Mouse (Mus musculus) CD4-positive naive resting alpha-beta T cell, adult 57 days (primary cell): ENCODE results near the gene Sirpb1a. TPM values are rescaled to one million over a fixed set of nuclear protein-coding genes. Genes with fewer than 3 reads are reported as not detected.

Source experiments
- total RNA-seq: library from RNA; stranded (reverse); gene quantifications from one replicate; pipeline ENCODE4 v1.2.4, GENCODE M21; 2023

Gene Sirpb1a
- total RNA-seq: 0.68 TPM

DNA sequence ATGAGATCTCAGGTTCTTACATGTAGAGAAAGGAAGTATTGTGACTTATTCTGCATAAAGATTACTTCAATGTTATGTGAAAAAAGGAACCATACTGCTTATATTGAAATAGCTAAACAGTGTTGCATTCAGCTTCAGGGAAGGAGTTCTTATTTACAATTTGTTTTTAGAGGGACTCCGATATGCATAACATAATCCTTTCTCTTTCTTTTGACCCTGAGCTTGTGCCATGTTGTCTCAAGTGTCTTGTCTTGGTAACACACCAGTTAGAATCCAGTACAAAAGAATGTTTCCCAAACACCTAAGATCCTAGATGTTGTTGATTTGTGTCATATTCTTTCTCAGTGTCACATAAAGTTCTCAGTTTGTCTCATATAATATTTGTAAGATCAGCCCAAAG lies at the start of gene Sirpb1a:
Sirpb1a (minus strand) TSS at position 74 of the 400 bp plus-strand sequence.

DNA sequence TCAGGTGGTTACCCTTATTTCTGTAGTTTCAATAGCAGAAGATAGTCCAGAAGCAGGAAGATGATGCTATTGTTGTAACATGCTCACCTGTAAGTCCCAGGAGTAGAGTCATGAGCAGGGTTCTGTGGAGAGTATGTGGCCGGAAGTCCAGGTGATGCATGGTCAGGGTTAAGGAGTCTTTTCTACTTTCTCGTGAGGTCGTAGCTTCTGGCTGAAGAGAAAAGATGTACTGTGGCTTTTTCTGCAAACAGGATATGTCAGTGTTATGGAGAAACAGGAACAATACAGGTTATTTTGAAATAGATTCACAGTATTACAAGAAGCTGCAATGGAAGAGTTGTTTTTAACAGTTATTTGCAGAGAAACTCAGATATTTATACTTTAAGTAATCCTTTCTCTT lies 94.3 kb downstream of the Sirpb1a start, which contains the start of gene Gm9733:
Gm9733 (minus strand) TSS at position 240 of the 400 bp plus-strand sequence.

Other genes with a start within 250 kb of the Sirpb1a start
- gene Gm9733, start 94.2 kb downstream of the Sirpb1a start, total RNA-seq: 1.0 TPM
- gene Sirpb1b, start 148.5 kb upstream of the Sirpb1a start, total RNA-seq: 0.47 TPM